Mouse (Mus musculus) MEL (cell line): ENCODE measurements around the gene Fto.

Source experiments
- MAX ChIP-seq: IDR thresholded peaks from 2 replicates; pipeline ENCODE4 v1.6.1; 2011; ENCODE audit warnings: low read length, improper control_type of control experiment
- RAD21 ChIP-seq: IDR thresholded peaks from 2 replicates; pipeline ENCODE4 v1.6.1; 2011; ENCODE audit warnings: mild to moderate bottlenecking, low read depth, low read length, improper control_type of control experiment

DNA sequence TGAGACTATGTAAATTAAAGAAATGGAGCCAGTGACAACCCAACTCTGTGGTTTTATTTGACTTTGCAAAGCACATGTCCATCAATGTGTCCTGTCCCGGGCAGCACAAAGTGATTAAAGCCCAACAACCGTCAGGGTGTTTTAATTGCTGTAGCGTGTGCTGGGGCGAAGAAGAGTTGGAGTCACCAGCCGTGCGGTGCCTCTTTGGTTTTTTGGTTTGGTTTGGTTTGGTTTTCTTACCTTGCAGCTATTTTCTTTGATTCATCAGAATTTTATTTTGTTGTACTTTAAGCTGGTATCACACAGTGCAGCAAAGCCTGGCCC lies 263.6 kb downstream of the Fto start:
- TF ChIP-seq RAD21 (no peak), MAX (no peak)
